Mouse (Mus musculus) cerebellum, adult 2 months (tissue): Measurements from ENCODE around the gene Pomp. TPM values are rescaled to one million over a fixed set of nuclear protein-coding genes. Genes with fewer than 3 reads are reported as not detected.

ENCODE experiments used
- DNase-seq, 2 experiments: peaks; one replicate each; pipeline ENCODE4 v3.0.0; 2021
- H3K27ac ChIP-seq: fragments of 200-500 bp; 2 replicates; pipeline ENCODE4 v1.5.1; 2012; ENCODE audit warnings: low read length, control low read depth, inconsistent platforms; ENCODE audit not compliant: insufficient read depth
- H3K27me3 ChIP-seq: fragments of 200-500 bp; 2 replicates; pipeline ENCODE4 v1.6.1; 2012; ENCODE audit warnings: inconsistent platforms, mild to moderate bottlenecking, low read length, moderate library complexity; ENCODE audit not compliant: control insufficient read depth, insufficient read depth
- H3K4me1 ChIP-seq: fragments of 200-500 bp; 2 replicates; pipeline ENCODE4 v1.6.1; 2011; ENCODE audit warnings: low read length; ENCODE audit not compliant: control insufficient read depth, insufficient read depth
- H3K4me3 ChIP-seq: fragments of 200-500 bp; replicated peaks from 2 replicates; pipeline ENCODE3; 2011; ENCODE audit warnings: mild to moderate bottlenecking, low read depth, low read length, control low read depth; ENCODE audit not compliant: insufficient read depth
- CTCF ChIP-seq: fragments of 200-500 bp; IDR thresholded peaks from 2 replicates; pipeline ENCODE4 v1.5.1; 2011; ENCODE audit warnings: low read depth, mild to moderate bottlenecking, control low read depth, low read length, moderate library complexity, borderline replicate concordance; ENCODE audit not compliant: insufficient read depth
- POLR2A ChIP-seq: fragments of 200-500 bp; IDR thresholded peaks from 2 replicates; pipeline ENCODE4 v1.6.1; 2011; ENCODE audit warnings: low read length, control low read depth, borderline replicate concordance; ENCODE audit not compliant: insufficient read depth
- WGBS: fragments of 180-500 bp; shearing (Covaris S2); methylation state at CpG from one replicate; pipeline ENCODE4 v1.1.7; 2018; 5-methylcytosine and 5-hydroxymethylcytosine counted together
- polyA plus RNA-seq: library from polyadenylated mRNA; depleted of rRNA; stranded (reverse); fragments of >200 nt; gene quantifications from 2 replicates; pipeline ENCODE4 v1.2.3, GENCODE M21; 2012

Pomp gene
- polyA plus RNA-seq, 1 experiment, result 260 TPM

DNA sequence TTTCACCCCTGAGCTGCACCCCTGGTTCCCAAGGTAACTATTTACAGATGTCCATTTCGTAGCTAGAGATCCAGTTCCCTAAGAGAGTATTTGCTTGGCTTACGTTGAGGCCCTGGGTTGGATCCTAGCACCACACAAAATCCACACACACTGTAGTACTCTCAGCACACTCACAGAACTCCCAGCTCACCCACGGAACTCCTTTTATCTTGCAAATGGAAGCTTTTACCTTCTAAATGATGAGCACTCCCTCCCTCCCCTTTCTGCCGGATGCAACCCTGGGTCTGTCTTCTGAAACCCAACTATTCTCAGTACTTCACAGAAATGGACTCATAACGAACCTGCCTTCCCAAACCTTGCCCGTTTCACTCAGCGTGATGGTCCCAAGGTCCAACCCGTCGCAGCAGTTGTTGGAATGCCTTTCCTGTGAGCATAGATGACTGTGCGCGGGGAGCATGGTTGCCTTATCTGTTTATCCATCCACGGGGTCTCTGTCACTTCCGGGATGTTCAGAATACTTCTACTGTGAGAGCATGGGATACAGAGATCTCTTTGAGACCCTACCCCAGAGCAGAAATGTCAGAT, 36.1 kb upstream of the Pomp start:
- Histone ChIP-seq H3K4me1 (no peaks in the 10 kb centered on the region), H3K27me3 (no peaks in the 10 kb centered on the region; the same call in 1 of the 2 replicates), H3K27ac (no peak overlapping the region), H3K4me3 (no peak overlapping the region)
- DNase-seq, result no peak
- 84% methylated on average over 13 of the region's 13 CpGs for WGBS
- TF ChIP-seq POLR2A (no peak), CTCF (no peak)

DNA sequence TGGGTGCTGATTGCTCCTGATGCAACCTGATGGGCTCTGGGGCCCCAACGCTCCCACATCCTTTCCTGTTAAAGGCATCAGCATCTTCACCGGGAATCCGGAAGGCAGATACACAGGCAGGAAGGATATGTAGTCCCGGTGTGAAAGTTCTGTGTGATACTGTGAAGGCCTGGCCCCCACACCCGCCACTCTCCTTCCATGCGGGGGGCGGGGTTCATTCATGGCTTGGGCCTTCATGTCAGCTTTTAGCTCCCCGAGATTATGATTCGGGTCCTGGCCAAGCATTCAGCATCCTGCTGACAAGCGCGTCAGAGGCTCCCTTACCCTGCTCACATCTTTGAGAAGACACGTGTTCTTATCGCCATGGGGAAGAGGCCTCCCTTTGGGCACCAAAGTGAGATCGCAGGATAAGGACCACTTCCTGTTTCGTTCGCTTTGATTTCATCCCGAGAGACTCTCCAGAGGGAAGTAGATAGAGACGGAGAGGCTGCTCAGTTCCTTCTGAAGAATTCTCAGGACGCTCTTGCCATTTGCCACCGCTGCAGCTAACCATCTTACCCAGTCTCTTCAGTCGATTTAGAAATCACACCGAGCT, 34.8 kb upstream of the Pomp start:
- WGBS, result 46% methylated on average over 22 of the region's 22 CpGs
- H3K27ac ChIP-seq, result no peak overlapping the region
- TF ChIP-seq POLR2A (no peak), CTCF (no peak)

DNA sequence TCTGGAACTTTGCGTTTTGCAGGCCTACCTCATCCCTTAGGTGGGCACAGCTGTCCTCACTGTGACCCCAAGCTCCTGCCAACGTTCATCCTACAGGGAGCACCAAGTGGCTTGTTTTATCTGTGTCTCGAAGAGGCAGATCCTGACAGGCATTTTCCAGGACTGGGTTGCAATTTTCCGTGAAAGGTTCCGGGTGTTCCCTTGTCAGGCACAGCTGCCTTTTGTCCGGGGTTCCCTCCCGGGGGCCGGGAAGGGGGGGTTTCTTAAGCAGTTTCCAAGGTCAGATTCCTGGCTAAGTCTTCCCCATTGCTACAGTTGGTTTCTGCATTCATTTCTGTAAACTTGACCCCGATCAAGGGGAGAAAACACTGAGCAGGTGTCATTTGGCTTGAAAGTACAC, 34.2 kb upstream of the Pomp start:
- H3K4me3 ChIP-seq, result no peak overlapping the region
- TF ChIP-seq POLR2A (no peak), CTCF (no peak)
- WGBS, result 51% methylated on average over 9 of the region's 9 CpGs

More for the DNA sequence above, 34.8 kb upstream of the Pomp start:
- DNase-seq, result no peak
- Histone ChIP-seq H3K4me1 (no peaks in the 10 kb centered on the region), H3K4me3 (no peak overlapping the region), H3K27me3 (no peaks in the 10 kb centered on the region)

DNA sequence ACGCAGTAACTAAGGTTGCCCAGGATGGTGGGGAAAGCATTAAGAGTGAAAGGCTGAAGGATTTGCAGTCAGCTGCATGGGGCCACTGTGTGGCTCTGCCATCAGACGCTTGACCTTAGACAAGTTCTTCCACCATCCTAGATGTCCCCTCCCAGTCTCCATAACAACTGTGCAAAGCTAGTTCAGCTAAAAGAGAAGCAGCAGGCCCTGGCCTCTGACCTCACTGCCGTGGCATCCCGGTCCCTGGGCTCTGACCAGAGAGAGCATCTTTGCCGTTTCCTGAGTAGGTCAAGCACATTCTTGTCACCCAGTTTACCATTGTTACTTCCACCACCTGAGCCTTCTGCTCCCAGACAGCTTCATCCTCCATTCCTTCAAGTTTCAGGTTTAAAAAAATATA, 33.7 kb upstream of the Pomp start:
- Histone ChIP-seq H3K27me3 (no peaks in the 10 kb centered on the region), H3K4me1 (no peaks in the 10 kb centered on the region), H3K27ac (no peak overlapping the region), H3K4me3 (no peak overlapping the region)
- TF ChIP-seq CTCF (no peak), POLR2A (no peak)
- WGBS, result 52% methylated on average over 5 of the region's 5 CpGs
- no peak for DNase-seq

More for the DNA sequence above, 34.2 kb upstream of the Pomp start:
- no peak for DNase-seq
- Histone ChIP-seq H3K27me3 (no peaks in the 10 kb centered on the region), H3K4me1 (no peaks in the 10 kb centered on the region), H3K27ac (no peak overlapping the region)

DNA sequence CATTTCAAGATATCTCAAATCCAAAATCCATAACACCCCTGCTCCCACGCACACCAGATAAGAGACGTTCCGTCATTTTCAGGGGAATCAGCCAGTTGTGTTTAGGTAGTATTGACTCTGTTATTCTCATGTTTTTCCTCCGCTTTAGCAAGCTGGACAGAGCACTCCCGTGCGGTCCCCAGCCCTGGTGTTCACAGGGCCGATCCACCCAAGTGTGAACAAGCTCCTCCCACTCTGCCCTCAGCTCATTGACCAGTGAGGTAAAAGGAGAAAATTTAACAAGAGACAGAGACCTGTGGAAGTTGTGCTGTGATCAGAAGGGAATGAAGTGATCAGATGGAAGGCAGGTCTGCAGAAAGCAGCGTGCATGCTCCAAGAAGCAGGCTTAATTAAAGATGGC, 31.4 kb upstream of the Pomp start:
- H3K4me1 ChIP-seq, result no peaks in the 10 kb centered on the region
- 43% methylated on average over 8 of the region's 8 CpGs for WGBS
- H3K27ac ChIP-seq, result no peak overlapping the region
- no peak for TF ChIP-seq POLR2A
- TF ChIP-seq CTCF, result no peak
- H3K4me3 ChIP-seq, result no peak overlapping the region
- no peak for DNase-seq
- no peaks in the 10 kb centered on the region; the same call in 1 of the 2 replicates for H3K27me3 ChIP-seq

DNA sequence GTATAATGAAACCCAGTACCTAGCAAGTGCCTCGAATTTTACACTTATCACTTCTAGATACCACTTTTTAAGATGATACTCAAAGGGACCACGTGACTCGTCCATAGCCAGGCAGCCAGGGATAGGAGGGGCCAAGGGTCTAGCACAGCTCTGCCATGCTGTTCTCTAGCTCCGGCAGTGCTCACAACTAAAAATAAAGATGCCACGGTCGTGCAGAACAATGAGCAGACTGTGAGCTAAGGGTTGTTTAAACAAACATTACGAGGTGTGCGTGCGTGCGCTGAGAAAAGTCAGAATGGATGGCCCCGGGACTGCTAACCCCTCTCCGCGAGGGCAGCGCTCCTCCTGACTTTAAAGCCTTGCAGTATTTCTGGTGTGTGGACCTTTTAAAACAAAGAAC, 27.4 kb upstream of the Pomp start:
- Histone ChIP-seq H3K27me3 (peaks cover 1% of the 10 kb centered on the region; the same call in 1 of the 2 replicates), H3K4me1 (no peaks in the 10 kb centered on the region)
- 45% methylated on average over 14 of the region's 14 CpGs for WGBS

DNA sequence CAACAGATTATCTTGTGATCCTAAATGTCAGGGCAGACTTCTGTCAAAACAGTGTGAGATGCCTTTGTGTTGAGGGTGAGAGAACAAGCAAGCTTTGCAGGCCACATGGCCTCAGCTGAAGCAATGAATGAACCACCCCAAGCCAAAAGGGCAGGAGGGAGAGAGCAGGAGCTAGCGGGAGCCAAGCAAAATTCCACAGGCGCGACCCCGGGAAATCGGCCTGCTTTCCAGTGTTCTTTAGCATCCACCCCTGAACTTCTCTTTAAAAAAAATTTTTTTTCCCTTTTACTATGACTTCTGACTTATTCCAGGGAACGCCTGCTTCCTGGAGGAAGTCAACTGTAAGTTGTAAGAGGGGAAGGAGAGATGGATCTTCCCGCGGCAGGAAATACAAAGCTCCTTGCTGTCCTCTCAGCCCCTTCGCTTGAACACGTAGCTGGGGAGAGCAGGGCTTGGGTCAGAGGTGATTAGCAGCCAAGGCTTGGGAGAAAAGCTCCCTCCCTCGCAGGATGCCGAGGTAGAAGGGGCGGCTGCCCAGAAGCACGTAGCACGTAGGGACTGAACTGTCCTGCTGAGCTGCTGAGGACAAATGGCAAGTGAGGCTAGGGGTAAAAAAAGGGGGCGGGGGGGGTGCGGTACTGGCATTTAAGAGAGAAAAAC, 25.3 kb upstream of the Pomp start:
- Histone ChIP-seq H3K4me3 (no peak overlapping the region), H3K4me1 (no peaks in the 10 kb centered on the region), H3K27me3 (peaks cover 1% of the 10 kb centered on the region; the same call in 1 of the 2 replicates), H3K27ac (no peak overlapping the region)
- no peak for DNase-seq
- no peak for TF ChIP-seq POLR2A
- TF ChIP-seq CTCF, result no peak
- WGBS, result 13% methylated on average over 17 of the region's 17 CpGs

More for the DNA sequence above, 27.4 kb upstream of the Pomp start:
- Histone ChIP-seq H3K4me3 (no peak overlapping the region), H3K27ac (no peak overlapping the region)
- no peak for DNase-seq
- TF ChIP-seq POLR2A, result no peak
- TF ChIP-seq CTCF, result no peak

DNA sequence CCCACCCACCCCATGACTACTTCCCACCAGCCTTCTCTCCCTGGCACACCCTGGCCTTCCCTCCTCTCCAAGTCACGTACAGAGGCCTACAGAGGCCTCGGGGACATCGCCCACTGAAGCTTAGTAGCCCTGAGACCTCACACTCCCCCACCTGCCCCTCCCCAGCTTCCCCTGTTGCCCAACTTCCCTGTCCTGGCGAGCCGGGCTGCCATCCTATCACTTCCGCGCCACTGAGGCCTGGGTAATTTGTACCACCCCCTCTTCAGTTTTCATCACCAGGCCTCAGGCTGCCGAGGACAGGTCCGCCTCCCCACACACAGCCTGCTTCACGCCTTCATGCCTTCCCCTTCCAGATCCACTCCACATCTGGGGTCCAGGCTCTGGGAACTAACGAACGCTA, 20.8 kb upstream of the Pomp start:
- Histone ChIP-seq H3K27me3 (0 out of 2 replicates have a peak, but pooled peaks cover 1% of the 10 kb centered on the region), H3K4me3 (no peak overlapping the region), H3K27ac (no peak overlapping the region), H3K4me1 (no peaks in the 10 kb centered on the region)
- no peak for DNase-seq
- TF ChIP-seq CTCF, result no peak
- TF ChIP-seq POLR2A, result no peak
- 77% methylated on average over 12 of the region's 12 CpGs for WGBS
